Mouse (Mus musculus) gastrocnemius, postnatal 36 days (tissue): Measurements from ENCODE around the gene Oip5. TPM values are rescaled to one million over a fixed set of nuclear protein-coding genes. Genes with fewer than 3 reads are reported as not detected.
"Not testable (repeated sequence)": the region's sequence is repeated elsewhere in the genome, so short reads cannot be mapped to it uniquely, and the experiment has no call there.

Experiments
- DNase-seq, 2 experiments: peaks; one replicate each; pipeline ENCODE4 v3.0.0; 2022
- intact Hi-C: fragments of 180-260 bp; cut with DNase I; formaldehyde crosslinking; loops from one replicate; pipeline ENCODE4 v1.15.1; 2025
- long read RNA-seq, 2 experiments: library from polyadenylated mRNA; stranded (forward); transcript quantifications; one replicate each; pipeline ENCODE4 v2.0.0; 2021
- total RNA-seq, 2 experiments: library from RNA; stranded (reverse); gene quantifications; 2 replicates each; pipeline ENCODE4 v1.2.3; 2021

Oip5 gene
- under 1 TPM; 0.27 to 0.41 TPM for total RNA-seq
- long read RNA-seq, experiment 1, partial matches to known transcripts: 0 of 1 reads
- long read RNA-seq, experiment 1, other reads (novel, unspliced or antisense): 0 of 1 reads
- long read RNA-seq, experiment 2: 0 reads

- peak; percentile 80 to 89 for DNase-seq
- intact Hi-C loops: no loop called here
Observed at GRCm38 (mm10) chr2:119618199-119618982, at the start of gene Oip5, which contains the start of gene Nusap1. Oip5 (minus strand) TSS chr2:119618469. Nusap1 (plus strand) TSS chr2:119618298.

- intact Hi-C loops, DNase-seq: not testable (repeated sequence)
Observed at GRCm38 (mm10) chr2:119665744-119666143, 47.5 kb upstream of the Oip5 start.

GRCm38 (mm10) chr2:119662220-119663182, 44.2 kb upstream of the Oip5 start, which contains the start of gene Ndufaf1:
Ndufaf1 (minus strand) TSS chr2:119662827.
- peak; percentile 78 to 80 for DNase-seq
- intact Hi-C loops: no loop called here

GRCm38 (mm10) chr2:119644254-119644653, 26.0 kb upstream of the Oip5 start:
- intact Hi-C loops: no loop called here

GRCm38 (mm10) chr2:119641214-119641912, 23.1 kb upstream of the Oip5 start:
- no peak for DNase-seq
- intact Hi-C loops: no loop called here

More at GRCm38 (mm10) chr2:119644254-119644653, 26.0 kb upstream of the Oip5 start:
- no peak for DNase-seq

- DNase-seq: no peak
- intact Hi-C loops: no loop called here
Observed at GRCm38 (mm10) chr2:119636781-119637180, 18.5 kb upstream of the Oip5 start.

GRCm38 (mm10) chr2:119621302-119621701, 3.0 kb upstream of the Oip5 start:
- no peak for DNase-seq
- intact Hi-C loops: no loop called here

- DNase-seq, intact Hi-C loops: not testable (repeated sequence)
Observed at GRCm38 (mm10) chr2:119619002-119619401, 733 bp upstream of the Oip5 start.

- intact Hi-C loops: no loop called here
- no peak for DNase-seq
Observed at GRCm38 (mm10) chr2:119617841-119618198, 449 bp downstream of the Oip5 start.

- DNase-seq: no peak
- intact Hi-C loops: no loop called here
Observed at GRCm38 (mm10) chr2:119607023-119607422, 11.2 kb downstream of the Oip5 start.

GRCm38 (mm10) chr2:119605361-119605973, 12.8 kb downstream of the Oip5 start:
- intact Hi-C loops: no loop called here
- DNase-seq: no peak

GRCm38 (mm10) chr2:119603909-119604308, 14.4 kb downstream of the Oip5 start:
- no peak for DNase-seq
- intact Hi-C loops: no loop called here

GRCm38 (mm10) chr2:119602488-119602887, 15.8 kb downstream of the Oip5 start:
- intact Hi-C loops: no loop called here
- DNase-seq: no peak

GRCm38 (mm10) chr2:119601575-119601974, 16.7 kb downstream of the Oip5 start:
- intact Hi-C loops, DNase-seq: not testable (repeated sequence)

GRCm38 (mm10) chr2:119601027-119601426, 17.2 kb downstream of the Oip5 start:
- intact Hi-C loops: no loop called here
- DNase-seq: no peak

GRCm38 (mm10) chr2:119596781-119597330, 21.4 kb downstream of the Oip5 start:
- intact Hi-C loops: no loop called here
- DNase-seq: no peak

GRCm38 (mm10) chr2:119595308-119595707, 23.0 kb downstream of the Oip5 start:
- no peak for DNase-seq
- intact Hi-C loops: no loop called here

- intact Hi-C loops: loop anchor here (5.0 kb wide), 1 partner anchor 47 kb away; the partner anchor contains the start of genes Chp1 and Exd1
- peak; percentile 90 to 97 for DNase-seq
Observed at GRCm38 (mm10) chr2:119594113-119594981, 23.9 kb downstream of the Oip5 start.
